Mouse (Mus musculus) MEL (cell line): ENCODE results near the gene Tmem106c. TPM values are rescaled to one million over a fixed set of nuclear protein-coding genes. Genes with fewer than 3 reads are reported as not detected.

Experiments used
- DNase-seq: peaks from one replicate; pipeline ENCODE4 v3.0.0; 2011; ENCODE audit warnings: low read depth, low spot score
- H3K27ac ChIP-seq: 2 replicates; pipeline ENCODE4 v1.5.1; 2012; ENCODE audit warnings: low read depth, mild to moderate bottlenecking, control low read depth, low read length, moderate library complexity; ENCODE audit not compliant: control insufficient read depth
- H3K27me3 ChIP-seq, 2 experiments: fragments of 150-350 bp in 1 of 2; sonication (generic) in 1 of 2; 2 replicates each; pipeline ENCODE4 v1.6.1; 2012; ENCODE audit warnings: low read length in 2 of 2, mild to moderate bottlenecking in 2 of 2, improper control_type of control experiment in 1 of 2, moderate library complexity in 1 of 2; ENCODE audit not compliant: insufficient read depth in 2 of 2, control insufficient read depth in 1 of 2
- H3K36me3 ChIP-seq, 2 experiments: 2 replicates each; pipeline ENCODE4 v1.6.1; 2012 to 2014; ENCODE audit warnings: low read length in 2 of 2, improper control_type of control experiment in 1 of 2, inconsistent platforms in 1 of 2, mild to moderate bottlenecking in 1 of 2; ENCODE audit not compliant: insufficient read depth in 2 of 2, control insufficient read depth in 1 of 2
- H3K4me1 ChIP-seq, 2 experiments: fragments of 150-350 bp in 1 of 2; sonication (generic) in 1 of 2; 2 replicates each; pipeline ENCODE4 v1.6.1; 2012; ENCODE audit warnings: low read length in 2 of 2, improper control_type of control experiment in 1 of 2, mild to moderate bottlenecking in 1 of 2; ENCODE audit not compliant: insufficient read depth in 2 of 2, control insufficient read depth in 1 of 2
- H3K4me3 ChIP-seq, 2 experiments: fragments of 150-350 bp in 1 of 2; sonication (generic) in 1 of 2; 2 replicates each; pipeline ENCODE4 v1.5.1; 2012; ENCODE audit warnings: low read depth in 2 of 2, low read length in 2 of 2, mild to moderate bottlenecking in 2 of 2, moderate library complexity in 2 of 2, control low read depth in 1 of 2, improper control_type of control experiment in 1 of 2; ENCODE audit not compliant: control insufficient read depth in 1 of 2, insufficient read depth in 1 of 2
- H3K79me2 ChIP-seq: 2 replicates; pipeline ENCODE4 v1.6.1; 2012; ENCODE audit warnings: mild to moderate bottlenecking, low read length, moderate library complexity; ENCODE audit not compliant: control insufficient read depth, poor library complexity, insufficient read depth
- H3K9ac ChIP-seq: 2 replicates; pipeline ENCODE4 v1.6.1; 2012; ENCODE audit warnings: low read depth, mild to moderate bottlenecking, control low read depth, low read length, moderate library complexity; ENCODE audit not compliant: control insufficient read depth, poor library complexity, severe bottlenecking
- H3K9me3 ChIP-seq: fragments of 150-350 bp; sonication (generic); replicated peaks from 2 replicates; pipeline ENCODE4 v1.6.1; 2012; ENCODE audit warnings: mild to moderate bottlenecking, low read length, improper control_type of control experiment, moderate library complexity; ENCODE audit not compliant: insufficient read depth
- CTCF ChIP-seq, 3 experiments: IDR thresholded peaks in 2 of 3; conservative IDR thresholded peaks in 1 of 3; 2 replicates each; pipeline ENCODE4 v1.5.1; 2011 to 2012; ENCODE audit warnings: low read length in 3 of 3, low read depth in 2 of 3, mild to moderate bottlenecking in 2 of 3, improper control_type of control experiment in 1 of 3, inconsistent platforms in 1 of 3, mixed read lengths in 1 of 3, moderate library complexity in 1 of 3; ENCODE audit not compliant: control insufficient read depth in 1 of 3, insufficient read depth in 1 of 3, poor library complexity in 1 of 3, severe bottlenecking in 1 of 3
- E2F4 ChIP-seq: IDR thresholded peaks from 2 replicates; pipeline ENCODE4 v1.6.1; 2011; ENCODE audit warnings: low read depth, low read length, improper control_type of control experiment, borderline replicate concordance
- EP300 ChIP-seq, 2 experiments: IDR thresholded peaks; 2 replicates each; pipeline ENCODE4 v1.6.1; 2011; ENCODE audit warnings: improper control_type of control experiment in 2 of 2, low read length in 2 of 2, low read depth in 1 of 2, mild to moderate bottlenecking in 1 of 2
- ETS1 ChIP-seq: IDR thresholded peaks from 2 replicates; pipeline ENCODE4 v1.6.1; 2012; ENCODE audit warnings: low read depth, mild to moderate bottlenecking, inconsistent platforms, low read length, improper control_type of control experiment, moderate library complexity
- GABPA ChIP-seq: IDR thresholded peaks from 2 replicates; pipeline ENCODE4 v1.6.1; 2012; ENCODE audit warnings: low read depth, mild to moderate bottlenecking, inconsistent platforms, low read length, improper control_type of control experiment, moderate library complexity
- GATA1 ChIP-seq: IDR thresholded peaks from 2 replicates; pipeline ENCODE4 v1.6.1; 2011; ENCODE audit warnings: low read depth, low read length, improper control_type of control experiment
- HCFC1 ChIP-seq: IDR thresholded peaks from 2 replicates; pipeline ENCODE4 v1.6.1; 2012; ENCODE audit warnings: low read depth, mild to moderate bottlenecking, inconsistent platforms, low read length, improper control_type of control experiment, moderate library complexity
- JUND ChIP-seq: IDR thresholded peaks from 2 replicates; pipeline ENCODE4 v1.6.1; 2011; ENCODE audit warnings: low read depth, mild to moderate bottlenecking, improper control_type of control experiment, low read length
- MAFK ChIP-seq: IDR thresholded peaks from 2 replicates; pipeline ENCODE4 v1.6.1; 2011; ENCODE audit warnings: low read depth, mild to moderate bottlenecking, low read length, improper control_type of control experiment, borderline replicate concordance
- MAX ChIP-seq: IDR thresholded peaks from 2 replicates; pipeline ENCODE4 v1.6.1; 2011; ENCODE audit warnings: low read length, improper control_type of control experiment
- MAZ ChIP-seq: IDR thresholded peaks from 2 replicates; pipeline ENCODE4 v1.6.1; 2012; ENCODE audit warnings: low read depth, mild to moderate bottlenecking, inconsistent platforms, low read length, improper control_type of control experiment
- MEF2A ChIP-seq: IDR thresholded peaks from 2 replicates; pipeline ENCODE4 v1.6.1; 2014; ENCODE audit warnings: low read depth, mild to moderate bottlenecking, inconsistent platforms, low read length, improper control_type of control experiment; ENCODE audit not compliant: poor library complexity, insufficient replicate concordance, severe bottlenecking; ENCODE audit errors: extremely low read depth
- MXI1 ChIP-seq: IDR thresholded peaks from 2 replicates; pipeline ENCODE4 v1.6.1; 2011; ENCODE audit warnings: mild to moderate bottlenecking, low read depth, low read length, improper control_type of control experiment
- MYB ChIP-seq: IDR thresholded peaks from 2 replicates; pipeline ENCODE4 v1.6.1; 2011; ENCODE audit warnings: mild to moderate bottlenecking, low read depth, low read length, improper control_type of control experiment
- NELFE ChIP-seq: IDR thresholded peaks from 2 replicates; pipeline ENCODE4 v1.6.1; 2011; ENCODE audit warnings: low read depth, low read length, improper control_type of control experiment
- POLR2AphosphoS5 ChIP-seq: IDR thresholded peaks from 2 replicates; pipeline ENCODE4 v1.6.1; 2012; ENCODE audit warnings: low read depth, borderline replicate concordance, mild to moderate bottlenecking, inconsistent platforms, low read length, moderate library complexity, mixed read lengths
- SMC3 ChIP-seq: IDR thresholded peaks from 2 replicates; pipeline ENCODE4 v1.6.1; 2011; ENCODE audit warnings: low read depth, low read length, improper control_type of control experiment
- TAL1 ChIP-seq: IDR thresholded peaks from 2 replicates; pipeline ENCODE4 v1.6.1; 2012; ENCODE audit warnings: mild to moderate bottlenecking, inconsistent platforms, low read length, moderate library complexity, mixed read lengths
- TBP ChIP-seq: IDR thresholded peaks from 2 replicates; pipeline ENCODE4 v1.8.0; 2011; ENCODE audit warnings: low read depth, low read length, improper control_type of control experiment
- UBTF ChIP-seq: IDR thresholded peaks from 2 replicates; pipeline ENCODE4 v1.6.1; 2012; ENCODE audit warnings: low read depth, mild to moderate bottlenecking, inconsistent platforms, low read length, improper control_type of control experiment, moderate library complexity, borderline replicate concordance; ENCODE audit not compliant: insufficient read depth
- USF1 ChIP-seq: IDR thresholded peaks from 2 replicates; pipeline ENCODE4 v1.6.1; 2014; ENCODE audit warnings: low read depth, mild to moderate bottlenecking, inconsistent platforms, low read length, improper control_type of control experiment, moderate library complexity
- USF2 ChIP-seq, 2 experiments: IDR thresholded peaks; 2 replicates each; pipeline ENCODE4 v1.6.1; 2011 to 2012; ENCODE audit warnings: improper control_type of control experiment in 2 of 2, low read length in 2 of 2, borderline replicate concordance in 1 of 2, inconsistent platforms in 1 of 2, low read depth in 1 of 2, mild to moderate bottlenecking in 1 of 2; ENCODE audit not compliant: insufficient read depth in 1 of 2
- ZMIZ1 ChIP-seq: IDR thresholded peaks from 2 replicates; pipeline ENCODE4 v1.6.1; 2012; ENCODE audit warnings: low read depth, mild to moderate bottlenecking, inconsistent platforms, low read length, improper control_type of control experiment, moderate library complexity
- polyA plus RNA-seq, 2 experiments: library from polyadenylated mRNA; stranded (reverse) in 1 of 2; unstranded in 1 of 2; fragments of >175 nt in 1 of 2; fragments of >200 nt in 1 of 2; gene quantifications; 2 replicates each; pipeline versions ENCODE4 v1.2.1 to v1.2.4; 2012; ENCODE audit warnings: low replicate concordance in 2 of 2, low read depth in 1 of 2; ENCODE audit not compliant: insufficient read length in 2 of 2, insufficient read depth in 1 of 2, missing spikeins in 1 of 2
- total RNA-seq: library from RNA; depleted of rRNA; stranded (reverse); fragments of 300-350 nt; gene quantifications from 2 replicates; pipeline ENCODE4 v1.2.3, GENCODE M21; 2012

The Tmem106c gene
- total and polyA plus RNA-seq, 3 experiments = 54.3 to 121 TPM; not detected in 1

- Histone ChIP-seq H3K4me1 (no peaks in the 10 kb centered on the region), H3K27me3 (no peaks in the 10 kb centered on the region), H3K4me3 (no peak overlapping the region), H3K27ac (no peak overlapping the region), H3K9ac (no peak overlapping the region), H3K79me2 (no peaks in the 10 kb centered on the region), H3K36me3 (no peaks in the 10 kb centered on the region), H3K9me3 (no peaks in the 10 kb centered on the region)
- TF ChIP-seq HCFC1 (no peak), POLR2AphosphoS5 (no peak), MAZ (no peak), ETS1 (no peak), CTCF (IDR thresholded peaks at IDR 0.05 in 2 of 3, conservative IDR thresholded peaks at IDR 0.05 in 1 of 3; ENCODE audit: control insufficient read depth in 1 of 3, insufficient read depth in 1 of 3, low read depth in 2 of 3, low read length in 3 of 3, poor library complexity in 1 of 3, severe bottlenecking in 1 of 3) (no peak), JUND (no peak), GABPA (no peak), TAL1 (no peak), EP300 (IDR thresholded peaks at IDR 0.05; ENCODE audit: low read depth in 1 of 2, low read length in 2 of 2) (no peak), MEF2A (no peak), GATA1 (no peak), UBTF (no peak), USF2 (IDR thresholded peaks at IDR 0.05; ENCODE audit: borderline replicate concordance in 1 of 2, insufficient read depth in 1 of 2, low read depth in 1 of 2, low read length in 2 of 2) (no peak), E2F4 (no peak), NELFE (no peak), MXI1 (no peak), MAX (no peak), TBP (no peak), USF1 (no peak)
- DNase-seq = no peak
Observed at GRCm38 (mm10) chr15:97999546-97999945, 35.5 kb downstream of the Tmem106c start.

GRCm38 (mm10) chr15:97999991-98000390 lies 36.0 kb downstream of the Tmem106c start:
- no peak overlapping the region for H3K9ac ChIP-seq
- no peaks in the 10 kb centered on the region for H3K27me3 ChIP-seq
- H3K4me1 ChIP-seq = no peaks in the 10 kb centered on the region
- no peak overlapping the region for H3K4me3 ChIP-seq
- no peak overlapping the region for H3K27ac ChIP-seq
- H3K9me3 ChIP-seq = no peaks in the 10 kb centered on the region
- no peak for DNase-seq
- no peaks in the 10 kb centered on the region for H3K79me2 ChIP-seq
- H3K36me3 ChIP-seq = no peaks in the 10 kb centered on the region
- TF ChIP-seq UBTF (no peak), MYB (no peak), ZMIZ1 (no peak), POLR2AphosphoS5 (no peak), MAFK (no peak), E2F4 (no peak), SMC3 (no peak), USF1 (no peak)
